Mouse (Mus musculus) heart, postnatal 4 days (tissue): ENCODE measurements around the gene Hsp90aa1. TPM values are rescaled to one million over a fixed set of nuclear protein-coding genes. Genes with fewer than 3 reads are reported as not detected.
"Not testable (repeated sequence)": the region's sequence is repeated elsewhere in the genome, so short reads cannot be mapped to it uniquely, and the experiment has no call there.

Experiments
- DNase-seq: peaks from one replicate; pipeline ENCODE4 v3.0.0; 2021
- total RNA-seq, 2 experiments: library from RNA; stranded (reverse); gene quantifications; 2 replicates each; pipeline ENCODE4 v1.2.3; 2021

Gene Hsp90aa1
- total RNA-seq, 2 experiments from 2014 or later: 275 to 295 TPM

DNA sequence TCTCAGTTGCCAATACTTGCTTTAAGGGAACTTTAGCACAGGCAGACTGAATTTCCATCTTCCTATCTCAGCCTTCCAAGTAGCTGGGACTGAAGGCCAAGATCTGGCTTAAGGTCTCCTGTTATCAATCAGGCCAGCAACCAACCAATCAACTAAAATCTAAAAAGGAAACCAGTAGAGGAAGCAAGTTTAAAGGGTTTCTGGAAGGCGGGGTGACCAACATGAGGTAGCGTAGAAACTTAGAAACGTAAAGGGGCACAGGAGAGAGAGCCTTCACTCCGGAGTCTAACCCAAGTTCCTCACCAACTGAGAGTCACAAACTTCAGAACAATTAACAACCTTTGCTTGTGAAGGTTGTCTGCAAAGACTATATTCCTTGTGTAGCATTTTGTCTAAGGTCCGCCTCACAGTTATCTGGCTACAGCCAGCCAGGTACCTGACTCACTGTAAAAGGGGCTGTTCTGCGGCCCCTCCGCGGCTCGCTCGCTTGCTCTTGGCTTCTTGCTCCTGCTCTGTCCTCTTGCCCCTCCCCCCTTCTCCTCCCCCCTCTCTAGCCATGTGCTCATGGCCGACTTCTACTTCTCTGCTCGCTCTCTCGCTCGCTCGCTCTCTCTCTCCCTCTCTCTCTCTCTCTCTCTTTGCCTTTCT, 3.9 kb downstream of the Hsp90aa1 start:
- no peak for DNase-seq

DNA sequence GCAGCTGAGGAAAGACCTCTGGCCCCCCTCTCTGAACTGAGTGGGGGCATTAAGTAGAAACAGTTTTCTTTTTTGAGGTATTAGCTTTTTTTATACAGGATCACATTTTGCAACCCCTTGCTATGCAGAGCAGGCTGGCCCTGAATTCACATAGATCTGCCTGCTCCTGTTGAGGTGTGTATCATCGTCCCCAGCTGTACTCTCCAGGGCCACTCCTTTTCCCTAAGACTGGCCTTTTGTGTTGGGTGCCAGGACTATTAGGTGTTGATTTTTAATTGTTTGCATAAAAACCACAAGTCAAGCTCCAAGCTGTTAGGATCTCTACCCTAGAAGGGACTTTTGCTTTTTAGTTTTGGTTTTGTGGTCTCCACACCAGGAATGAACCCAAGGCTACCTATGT, 4.4 kb downstream of the Hsp90aa1 start:
- DNase-seq: no peak

DNA sequence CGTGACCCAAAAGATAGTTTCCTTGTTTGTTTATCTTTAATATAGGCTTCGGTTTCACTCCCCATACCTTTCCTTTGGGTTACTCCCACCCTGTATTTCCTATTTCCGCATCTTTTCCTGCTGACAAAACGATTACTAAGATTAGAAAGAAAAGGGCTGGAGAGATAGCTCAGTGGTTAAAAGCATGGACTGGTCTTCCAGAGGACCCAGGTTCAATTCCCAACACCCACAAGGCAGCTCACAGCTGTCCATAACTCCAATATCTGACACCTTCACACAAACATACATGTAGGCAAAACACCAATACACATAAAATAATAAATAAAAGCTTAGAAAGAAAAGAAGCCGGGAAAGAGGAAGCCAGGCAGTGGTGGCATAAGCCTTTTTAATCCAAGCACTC, 5.1 kb downstream of the Hsp90aa1 start:
- no peak for DNase-seq

DNA sequence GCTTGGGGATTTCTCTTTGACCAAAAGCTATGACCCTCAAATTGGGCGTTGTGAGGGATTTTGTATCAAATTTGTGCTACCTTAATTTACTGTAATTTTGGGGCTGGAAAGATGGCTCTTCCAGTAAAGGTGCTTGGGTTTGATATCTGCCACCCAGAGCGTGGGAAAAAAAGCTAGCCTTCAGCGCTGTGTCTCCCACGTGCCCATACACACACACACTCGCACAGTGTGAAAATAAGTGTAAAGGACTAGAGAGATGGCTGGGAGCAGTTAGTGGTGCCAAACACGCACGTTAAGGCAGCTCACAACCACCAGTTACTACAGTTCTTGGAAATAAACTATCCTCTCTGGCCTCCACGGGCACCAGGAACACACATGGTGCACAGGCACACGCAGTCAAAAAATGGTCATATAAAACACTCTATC, 5.5 kb downstream of the Hsp90aa1 start:
- DNase-seq: no peak

DNA sequence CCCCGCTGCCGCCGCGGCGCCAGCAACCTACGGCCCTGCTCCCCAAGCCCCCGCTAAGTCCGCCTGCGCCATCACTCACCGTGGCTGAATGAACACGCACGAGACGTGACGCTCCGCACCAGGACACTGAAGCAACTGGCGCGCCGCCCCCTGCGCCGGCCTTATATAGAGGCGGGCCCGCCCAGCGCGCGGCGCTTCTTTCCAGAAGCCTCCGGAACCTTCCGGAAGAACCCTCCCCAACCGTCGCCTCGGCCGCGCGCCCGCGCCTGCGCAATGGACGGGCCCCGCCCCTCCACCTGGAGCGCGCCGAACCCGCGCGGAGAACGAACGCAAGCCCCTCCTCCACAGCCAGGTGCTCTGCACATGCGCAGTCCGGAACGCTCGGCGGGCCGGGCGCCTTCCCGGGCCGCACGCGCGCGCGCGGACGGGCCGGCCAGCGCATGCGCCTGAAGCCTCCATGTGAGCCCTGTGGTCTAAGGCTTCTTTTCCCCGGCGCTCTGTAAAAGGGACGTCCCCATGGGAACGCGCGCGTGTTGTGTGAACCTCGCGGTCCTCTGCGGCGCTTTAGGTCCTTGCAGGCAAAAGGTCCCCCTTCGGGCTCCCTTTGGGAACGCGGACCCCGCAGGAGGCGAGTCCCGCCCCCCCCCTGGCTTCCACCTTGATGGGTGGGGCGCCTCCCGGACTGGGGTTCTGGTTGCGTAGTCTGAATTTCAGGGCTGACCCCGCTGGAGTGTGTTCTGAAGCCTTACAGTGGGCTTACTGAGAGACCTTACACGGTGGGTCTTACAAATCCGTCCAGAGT, 6.2 kb downstream of the Hsp90aa1 start:
- peak; percentile 99 for DNase-seq

DNA sequence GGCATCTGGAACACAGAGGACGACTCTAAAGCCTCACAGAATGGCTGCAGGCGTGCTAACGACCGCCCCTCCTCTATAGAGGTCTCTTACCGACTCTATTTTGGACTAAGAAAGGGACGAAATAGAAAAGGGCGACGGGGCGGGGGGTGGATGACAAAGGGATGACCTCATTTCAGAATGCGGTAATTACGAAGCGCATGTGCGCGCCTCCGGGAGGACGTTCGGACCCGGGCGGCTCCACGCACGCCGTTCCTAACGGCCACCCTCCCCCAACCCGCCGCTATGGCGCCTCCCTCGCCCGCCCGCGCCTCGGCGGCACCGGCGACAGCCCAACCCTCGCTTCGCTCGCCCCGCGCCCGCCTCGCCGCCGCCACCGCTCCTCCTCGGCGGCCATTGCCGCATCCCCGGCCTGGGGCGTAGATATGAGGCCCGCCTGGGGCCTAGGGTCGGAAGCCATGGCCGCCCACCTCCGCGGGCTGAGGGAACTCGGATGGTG, 6.8 kb downstream of the Hsp90aa1 start:
- DNase-seq: peak; percentile 71

DNA sequence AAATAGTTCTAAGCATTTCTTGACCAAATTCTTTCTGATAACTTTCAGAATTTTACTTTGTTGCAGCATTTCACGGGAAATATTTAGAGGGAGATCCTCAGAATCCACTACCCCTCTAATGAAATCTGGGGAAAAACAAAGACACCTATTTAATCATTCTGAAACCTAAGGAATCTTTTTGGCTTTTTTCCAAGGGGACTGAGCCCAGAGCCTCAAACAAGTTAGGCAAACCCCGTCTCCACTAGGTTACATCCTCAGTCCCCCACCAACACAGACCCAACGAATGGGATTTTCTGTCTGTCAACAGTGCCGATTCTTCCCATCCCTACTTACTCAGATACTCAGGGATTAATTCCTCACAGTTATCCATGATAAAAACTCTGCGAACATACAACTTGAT, 9.2 kb downstream of the Hsp90aa1 start:
- not testable (repeated sequence) for DNase-seq

DNA sequence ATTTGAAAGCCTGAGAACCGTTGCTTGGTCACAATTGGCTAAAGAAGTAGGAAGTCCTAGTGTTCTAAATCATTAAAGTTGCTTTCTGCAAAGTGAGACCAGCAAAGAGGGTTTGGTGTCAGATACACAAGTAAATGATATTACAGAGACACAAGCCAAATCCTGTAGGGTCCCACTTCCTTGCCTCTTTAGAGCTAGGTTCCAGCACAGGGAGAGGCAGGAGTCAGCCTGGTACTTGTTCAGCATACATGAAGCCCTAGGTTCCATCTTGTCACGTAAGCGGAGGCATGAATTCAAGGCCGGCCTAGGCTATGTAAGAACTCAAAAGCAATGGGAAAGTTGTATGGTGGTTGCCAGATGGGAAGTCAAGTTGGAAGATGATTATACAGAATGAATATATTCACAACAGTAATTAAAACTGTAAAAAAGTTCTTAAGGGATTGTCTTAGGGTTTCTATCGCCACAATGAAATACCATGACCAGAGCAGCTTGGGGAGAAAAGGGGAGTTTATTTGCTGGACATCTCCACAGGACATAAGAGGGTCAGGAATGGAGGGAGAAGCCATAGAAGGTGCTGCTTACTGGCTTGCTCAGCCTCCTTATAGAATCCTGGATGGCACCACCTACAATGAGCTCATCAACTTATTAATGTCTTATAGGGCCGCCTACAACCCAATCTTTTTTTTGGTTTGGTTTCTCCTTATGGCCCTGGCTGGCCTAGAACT, 12.4 kb downstream of the Hsp90aa1 start:
- DNase-seq: no peak

DNA sequence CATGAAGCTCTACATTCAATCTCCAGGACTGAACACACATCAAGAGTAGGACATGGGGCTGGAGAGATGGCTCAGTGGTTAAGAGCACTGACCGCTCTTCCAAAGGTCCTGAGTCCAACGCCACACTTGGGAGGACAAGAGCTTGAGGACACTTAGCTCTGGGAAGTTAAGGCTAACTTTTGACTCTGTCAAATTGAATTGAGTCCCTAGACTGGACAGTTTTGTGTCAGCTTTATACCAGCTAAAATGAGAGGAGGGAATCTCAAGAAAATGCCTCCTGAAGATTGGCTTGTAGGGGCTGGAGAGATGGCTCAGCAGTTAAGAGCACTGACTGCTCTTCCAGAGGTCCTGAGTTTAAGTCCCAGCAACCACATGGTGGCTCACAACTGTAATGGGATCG, 13.6 kb downstream of the Hsp90aa1 start:
- DNase-seq: not testable (repeated sequence)

DNA sequence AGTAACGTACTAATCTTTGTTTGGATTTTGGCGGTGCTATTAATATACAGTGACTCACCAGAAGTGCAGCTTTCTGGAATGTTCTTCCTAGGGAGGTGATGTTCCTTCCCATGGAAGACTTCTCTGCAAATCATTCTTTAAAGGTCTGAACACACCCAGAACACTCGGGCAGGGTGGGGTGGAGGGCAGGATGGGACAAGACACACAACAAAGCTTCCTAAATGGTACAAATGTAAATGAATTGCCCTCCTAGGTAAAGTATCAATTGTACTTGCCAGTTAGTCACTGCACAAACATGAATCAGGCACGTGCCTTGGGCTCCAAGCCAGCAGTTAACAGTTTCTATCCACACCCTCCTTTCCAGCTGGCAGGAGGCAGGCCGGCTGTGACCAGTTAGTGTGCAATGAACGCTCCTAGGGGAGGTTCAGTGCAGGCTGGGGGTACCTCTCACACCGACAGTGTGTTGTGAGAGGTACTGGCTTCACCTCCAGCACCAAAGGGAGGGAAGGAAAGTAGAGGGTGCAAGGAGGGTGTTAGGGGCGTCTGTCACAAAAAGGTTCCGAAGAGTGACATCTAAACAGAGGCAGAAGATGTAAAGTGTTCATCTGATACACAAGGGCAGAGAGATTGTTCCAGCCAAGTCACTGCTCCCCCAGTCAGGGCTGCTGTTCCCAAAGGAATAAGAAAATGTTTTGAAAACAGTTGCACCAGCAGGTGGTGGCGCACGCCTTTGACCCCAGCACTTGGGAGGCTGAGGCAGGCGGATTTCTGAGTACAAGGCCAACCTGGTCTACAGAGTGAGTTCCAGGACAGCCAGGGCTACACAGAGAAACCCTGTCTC, 14.4 kb downstream of the Hsp90aa1 start:
- peak; percentile 85 for DNase-seq

DNA sequence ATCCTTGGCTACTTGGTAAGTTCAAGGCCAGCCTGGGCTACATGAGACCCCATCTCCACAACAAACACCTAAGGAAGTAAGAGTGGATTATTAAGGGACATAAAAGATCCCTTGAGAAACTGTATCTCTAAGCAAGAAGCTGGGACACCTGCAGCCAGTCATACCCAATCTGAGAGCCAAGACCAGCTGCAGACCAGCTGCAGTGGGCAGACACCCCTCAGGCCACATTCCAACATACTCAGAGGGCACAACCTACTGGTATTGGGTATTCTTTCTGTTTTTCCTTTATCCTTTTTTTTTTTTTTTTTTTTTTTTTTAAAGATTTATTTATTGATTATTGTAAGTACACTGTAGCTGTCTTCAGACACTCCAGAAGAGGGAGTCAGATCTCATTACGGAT, 18.9 kb downstream of the Hsp90aa1 start:
- DNase-seq: no peak

DNA sequence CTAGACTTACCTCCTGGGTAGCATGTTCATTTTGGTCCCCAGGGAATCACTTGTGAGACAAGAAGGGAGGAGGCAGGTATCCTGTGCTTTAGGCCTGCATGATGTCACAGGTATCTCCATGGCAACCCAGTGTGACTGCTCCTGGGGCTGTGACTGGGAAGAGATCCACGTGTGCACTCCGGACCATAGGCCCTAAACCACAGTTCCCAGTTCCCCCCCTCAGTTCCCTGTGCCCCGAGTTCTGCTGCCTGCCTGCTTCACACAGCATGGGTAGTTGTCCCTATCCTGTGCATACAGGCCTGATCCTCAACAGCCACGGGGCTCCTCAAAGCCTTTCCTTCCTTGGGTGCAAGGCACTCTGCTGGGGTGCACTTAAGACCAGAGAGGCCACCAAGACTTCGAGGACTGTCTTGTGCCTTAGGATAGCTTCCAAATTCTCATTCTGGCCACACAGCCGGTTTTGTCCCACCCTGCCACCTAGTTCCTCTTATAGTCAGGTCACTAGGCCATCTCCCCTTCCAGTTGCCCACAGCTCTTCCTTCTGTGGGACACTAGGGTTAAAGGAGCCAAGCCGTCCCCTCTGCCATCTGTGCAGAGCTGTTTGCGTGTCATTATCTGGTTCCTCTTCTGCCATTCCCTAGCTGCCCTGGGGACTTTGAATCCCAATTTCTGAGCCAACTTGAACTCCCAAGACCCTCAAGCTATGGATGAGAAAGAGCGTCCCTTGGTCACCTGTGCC, 19.8 kb downstream of the Hsp90aa1 start, which contains the start of gene 1700001K19Rik:
Gene 1700001K19Rik, minus strand, starts transcription at position 59 of the 739 bp plus-strand sequence.
- DNase-seq: no peak

DNA sequence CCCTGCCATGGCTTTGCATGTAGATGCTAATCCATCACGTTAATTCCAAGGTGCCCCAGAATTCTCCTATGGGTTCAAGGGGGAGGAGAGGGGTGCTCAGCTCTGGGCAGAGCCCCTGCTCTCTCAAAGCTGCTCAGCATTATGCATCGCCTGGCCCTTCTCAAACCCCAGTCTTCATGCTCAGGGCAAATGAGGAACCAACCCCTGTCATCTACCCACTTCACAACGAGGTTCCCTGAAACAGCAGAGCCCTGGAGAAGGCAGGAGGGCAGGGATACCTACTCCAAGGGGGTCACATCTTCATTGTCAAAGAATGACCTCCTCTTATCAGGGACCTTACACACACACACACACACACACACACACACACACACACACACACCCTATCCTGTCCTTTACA, 20.6 kb downstream of the Hsp90aa1 start:
- no peak for DNase-seq

DNA sequence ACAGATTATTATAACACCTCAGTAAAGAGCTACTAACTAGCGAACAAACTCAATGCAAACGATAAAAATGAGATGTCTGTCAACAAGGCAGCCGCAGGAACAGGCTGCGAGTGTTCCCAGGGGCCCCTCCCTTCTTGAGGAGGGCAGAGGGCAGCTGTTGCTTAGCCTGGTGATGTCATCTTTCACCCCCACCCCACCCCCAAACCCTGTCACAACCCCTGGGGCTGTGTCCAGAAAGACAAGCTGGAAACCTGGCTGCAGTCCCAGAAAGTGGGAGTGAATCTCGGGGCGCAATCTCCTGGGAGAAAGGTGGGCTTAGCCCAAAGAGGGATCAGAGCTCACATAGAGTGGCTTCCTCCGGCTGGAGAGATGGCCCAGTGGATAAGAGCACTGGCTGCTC, 21.3 kb downstream of the Hsp90aa1 start:
- DNase-seq: peak; percentile 63

DNA sequence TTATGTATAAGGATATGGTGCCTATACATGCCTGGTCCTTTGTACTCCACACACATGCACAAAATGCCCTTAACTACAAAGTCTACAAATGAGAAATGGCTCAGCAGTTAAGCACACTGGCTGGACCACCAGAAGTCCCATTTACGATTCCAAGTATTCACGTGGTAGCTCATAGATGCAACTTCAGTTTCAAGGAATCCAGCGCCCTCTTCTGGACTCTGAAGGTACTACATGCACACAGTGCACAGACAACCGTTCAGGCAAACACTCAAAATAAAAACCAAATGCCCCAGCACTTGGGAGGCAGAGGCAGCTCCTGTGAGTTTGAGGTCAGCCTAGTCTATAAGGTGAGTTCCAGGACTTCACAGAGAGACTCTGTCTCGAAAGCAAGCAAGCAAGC, 28.3 kb downstream of the Hsp90aa1 start:
- DNase-seq: peak; percentile 42

DNA sequence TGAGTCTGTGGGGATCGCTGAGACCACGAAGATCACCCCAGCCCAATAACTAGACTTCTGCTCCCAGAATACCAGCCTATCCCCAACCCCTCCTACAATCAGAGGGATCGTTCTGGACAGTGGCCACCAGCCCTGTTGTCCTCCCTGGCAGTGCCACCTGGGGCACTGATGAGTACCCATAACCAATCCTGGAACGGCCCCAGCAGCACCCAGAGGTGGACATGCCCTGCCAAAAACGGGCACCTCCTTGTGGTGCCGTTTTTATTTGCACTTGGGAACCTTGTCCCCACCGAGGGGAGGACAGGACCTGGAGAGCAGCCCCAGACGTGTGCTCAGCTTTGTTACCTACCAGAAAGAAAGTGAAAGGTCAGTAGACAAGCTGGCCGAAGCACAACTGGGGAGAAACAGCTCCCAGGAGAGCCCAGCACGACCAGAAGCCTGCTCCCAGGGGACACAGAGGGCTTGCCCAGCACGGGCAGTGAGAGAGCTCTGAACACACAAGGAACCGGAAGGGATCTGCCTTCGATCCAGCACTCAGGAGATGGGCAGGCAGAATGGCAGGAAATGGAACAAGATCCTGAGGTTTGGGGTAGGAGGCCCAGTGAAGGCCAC, 35.0 kb downstream of the Hsp90aa1 start:
- peak; percentile 69 for DNase-seq

DNA sequence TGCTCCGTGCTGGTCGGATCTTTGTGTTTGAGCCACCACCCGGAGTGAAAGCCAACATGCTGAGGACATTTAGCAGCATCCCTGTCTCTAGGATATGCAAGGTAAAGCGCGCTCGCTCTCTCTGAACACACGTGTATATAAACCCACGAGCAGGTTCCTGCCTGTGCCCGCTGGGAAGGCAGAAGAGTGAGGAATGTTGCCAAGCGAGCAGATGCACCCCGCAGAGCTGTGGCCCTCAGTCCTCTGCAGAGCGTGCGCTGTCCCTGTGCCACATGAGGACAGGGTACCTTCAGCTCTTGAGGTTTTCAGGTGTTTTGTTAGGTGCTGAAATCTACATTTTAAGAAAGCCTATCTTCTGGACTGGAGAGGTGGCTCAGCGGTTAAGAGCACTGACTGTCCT, 40.8 kb downstream of the Hsp90aa1 start:
- no peak for DNase-seq

DNA sequence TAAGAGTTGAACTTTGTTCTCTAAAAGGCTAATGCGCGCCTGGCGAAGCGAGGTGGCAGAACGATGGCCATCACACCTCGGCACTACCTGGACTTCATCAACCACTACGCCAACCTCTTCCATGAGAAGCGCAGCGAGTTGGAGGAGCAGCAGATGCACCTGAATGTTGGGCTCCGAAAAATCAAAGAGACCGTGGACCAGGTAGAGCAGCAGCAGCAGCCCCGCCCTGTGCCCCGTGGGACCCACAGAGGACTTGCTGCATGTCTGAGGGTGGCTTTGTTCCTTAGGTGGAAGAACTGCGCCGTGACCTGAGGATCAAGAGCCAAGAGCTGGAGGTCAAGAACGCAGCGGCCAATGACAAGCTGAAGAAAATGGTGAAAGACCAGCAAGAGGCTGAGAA, 51.1 kb downstream of the Hsp90aa1 start:
- no peak for DNase-seq

DNA sequence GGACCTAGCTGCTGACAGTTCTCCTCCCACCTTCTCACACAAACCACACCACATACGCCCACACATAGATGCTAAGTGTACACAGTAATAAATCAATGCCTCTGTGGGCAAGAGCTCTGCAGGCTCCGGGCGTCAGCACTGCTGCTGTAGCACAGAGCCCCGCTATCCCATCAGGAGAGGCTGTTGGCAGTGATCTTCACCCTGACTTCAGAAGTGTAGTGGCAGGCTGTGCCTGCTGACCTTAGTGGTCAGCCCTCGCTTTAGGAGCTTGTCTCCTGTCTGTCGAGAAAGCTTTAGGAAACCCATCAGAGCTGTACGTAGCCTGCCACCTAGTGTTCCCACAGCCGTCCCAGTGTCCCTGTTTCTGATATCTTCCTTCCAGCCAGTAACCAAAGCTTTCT, 52.3 kb downstream of the Hsp90aa1 start:
- DNase-seq: no peak
